Mouse (Mus musculus) C2C12 (cell line): ENCODE results near the gene Vamp8. TPM values are rescaled to one million over a fixed set of nuclear protein-coding genes. Genes with fewer than 3 reads are reported as not detected.

Experiments used
- H3K27me3 ChIP-seq: one replicate; pipeline ENCODE4 v1.6.1; 2011; ENCODE audit not compliant: control insufficient read depth, insufficient read depth, insufficient read length
- H3K36me3 ChIP-seq: one replicate; pipeline ENCODE4 v1.6.1; 2011; ENCODE audit not compliant: control insufficient read depth, insufficient read depth
- H3K4me3 ChIP-seq: one replicate; pipeline ENCODE4 v1.5.1; 2011; ENCODE audit warnings: mild to moderate bottlenecking, control low read depth; ENCODE audit not compliant: poor library complexity, insufficient read depth, severe bottlenecking
- H3K79me2 ChIP-seq: one replicate; pipeline ENCODE4 v1.6.1; 2011; ENCODE audit not compliant: control insufficient read depth, insufficient read depth
- H3K79me3 ChIP-seq: one replicate; pipeline ENCODE4 v1.6.1; 2011; ENCODE audit warnings: low read depth, control low read depth
- H3ac ChIP-seq: one replicate; pipeline ENCODE3; 2011; ENCODE audit warnings: low read depth; ENCODE audit not compliant: control insufficient read depth, insufficient read length
- CEBPB ChIP-seq: IDR thresholded peaks from one replicate; pipeline ENCODE4 v1.6.1; 2011; ENCODE audit warnings: low read depth, mild to moderate bottlenecking, control low read depth, moderate library complexity
- CTCF ChIP-seq: IDR thresholded peaks from one replicate; pipeline ENCODE4 v1.5.1; 2011; ENCODE audit not compliant: control insufficient read depth, insufficient read depth, insufficient read length
- FOSL1 ChIP-seq: IDR thresholded peaks from one replicate; pipeline ENCODE4 v1.8.0; 2011; ENCODE audit warnings: mild to moderate bottlenecking, low read length; ENCODE audit not compliant: poor library complexity, insufficient read depth, severe bottlenecking
- MAX ChIP-seq: IDR thresholded peaks from one replicate; pipeline ENCODE4 v1.6.1; 2011; ENCODE audit warnings: mild to moderate bottlenecking, control low read depth
- MYOD1 ChIP-seq: IDR thresholded peaks from one replicate; pipeline ENCODE4 v1.6.1; 2011; ENCODE audit warnings: low read depth; ENCODE audit not compliant: control insufficient read depth, insufficient read length
- MYOG ChIP-seq: IDR thresholded peaks from one replicate; pipeline ENCODE4 v1.6.1; 2011; ENCODE audit not compliant: control insufficient read depth, insufficient read length; ENCODE audit errors: extremely low read depth
- USF1 ChIP-seq: IDR thresholded peaks from one replicate; pipeline ENCODE4 v1.6.1; 2011; ENCODE audit warnings: low read depth, mild to moderate bottlenecking, control low read depth, moderate library complexity
- polyA plus RNA-seq: library from polyadenylated mRNA; unstranded; fragments of >200 nt; fragmentation: generic; extraction: Trizol; gene quantifications from one replicate; pipeline ENCODE4 v1.2.1, GENCODE M21; 2012; ENCODE audit warnings: missing spikeins

The Vamp8 gene
- polyA plus RNA-seq, 1 experiment, result 147 TPM

DNA sequence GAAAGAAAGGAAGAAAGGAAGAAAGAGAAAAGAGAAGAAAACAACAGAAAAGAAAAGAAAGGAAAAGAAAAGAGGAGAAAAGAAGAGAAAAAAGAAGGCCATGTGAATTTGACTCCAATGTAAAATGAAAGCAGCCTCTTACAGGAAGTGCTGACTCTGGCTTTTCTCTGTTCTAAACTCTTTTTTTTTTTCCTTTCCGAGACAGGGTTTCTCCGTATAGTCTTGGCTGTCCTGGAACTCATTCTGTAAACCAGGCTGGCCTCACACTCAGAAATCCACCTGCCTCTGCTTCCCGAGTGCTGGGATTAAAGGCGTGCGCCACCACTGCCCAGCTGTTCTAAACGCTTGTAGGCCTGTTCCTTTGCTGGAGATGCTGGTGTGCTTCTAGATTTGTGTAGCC, 8.0 kb downstream of the Vamp8 start:
- Histone ChIP-seq H3K4me3 (no peak overlapping the region), H3ac (no peak overlapping the region), H3K27me3 (no peaks in the 10 kb centered on the region), H3K79me3 (peaks cover 3% of the 10 kb centered on the region), H3K36me3 (no peaks in the 10 kb centered on the region), H3K79me2 (peaks cover 20% of the 10 kb centered on the region)
- TF ChIP-seq CTCF (no peak), FOSL1 (no peak), MYOG (no peak), MAX (no peak), CEBPB (no peak), MYOD1 (no peak), USF1 (no peak)

DNA sequence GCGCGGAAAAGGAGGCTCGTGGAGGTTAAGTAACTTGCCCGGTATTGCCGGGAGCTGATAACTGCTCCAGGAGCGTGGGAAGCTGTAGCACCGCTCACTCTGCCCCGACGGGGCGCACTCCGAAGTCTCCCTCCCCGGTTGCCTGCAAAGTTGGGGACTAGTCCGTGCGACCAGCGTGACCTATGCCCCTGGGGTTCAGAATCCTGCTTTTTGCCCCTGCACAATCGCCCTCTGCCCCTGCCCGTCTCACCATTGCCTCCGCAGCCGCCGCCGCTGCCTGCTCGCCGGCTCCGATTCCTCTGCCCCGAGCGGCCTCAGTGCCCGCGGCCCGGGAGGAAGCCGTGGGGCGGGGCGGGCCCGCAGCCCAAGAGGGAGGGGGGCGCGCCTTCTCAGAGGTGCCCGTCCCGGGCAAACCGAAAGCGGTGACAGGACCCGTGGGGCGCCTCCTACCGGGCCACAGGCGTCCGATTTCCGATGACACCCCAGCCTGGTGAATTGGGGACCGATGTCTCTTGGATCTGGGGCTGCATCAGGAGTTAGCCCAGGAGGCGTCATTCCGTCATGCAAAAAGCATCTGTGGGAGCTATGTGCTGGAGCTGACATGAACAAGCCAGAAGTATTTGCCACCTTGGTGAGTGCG, 10.3 kb downstream of the Vamp8 start, which contains the start of gene Vamp5:
Gene Vamp5 (minus strand): TSS at position 338 of the 640 bp plus-strand sequence.
- Histone ChIP-seq H3K4me3 (peak within 1 kb of the TSS; percentile 59), H3K27me3 (no peaks in the 10 kb centered on the region), H3K79me3 (peaks cover 3% of the 10 kb centered on the region), H3K79me2 (peaks cover 20% of the 10 kb centered on the region), H3K36me3 (no peaks in the 10 kb centered on the region), H3ac (peak within 1 kb of the TSS; percentile 66)
- peak; percentile 34 for TF ChIP-seq CTCF
- TF ChIP-seq USF1, result no peak

DNA sequence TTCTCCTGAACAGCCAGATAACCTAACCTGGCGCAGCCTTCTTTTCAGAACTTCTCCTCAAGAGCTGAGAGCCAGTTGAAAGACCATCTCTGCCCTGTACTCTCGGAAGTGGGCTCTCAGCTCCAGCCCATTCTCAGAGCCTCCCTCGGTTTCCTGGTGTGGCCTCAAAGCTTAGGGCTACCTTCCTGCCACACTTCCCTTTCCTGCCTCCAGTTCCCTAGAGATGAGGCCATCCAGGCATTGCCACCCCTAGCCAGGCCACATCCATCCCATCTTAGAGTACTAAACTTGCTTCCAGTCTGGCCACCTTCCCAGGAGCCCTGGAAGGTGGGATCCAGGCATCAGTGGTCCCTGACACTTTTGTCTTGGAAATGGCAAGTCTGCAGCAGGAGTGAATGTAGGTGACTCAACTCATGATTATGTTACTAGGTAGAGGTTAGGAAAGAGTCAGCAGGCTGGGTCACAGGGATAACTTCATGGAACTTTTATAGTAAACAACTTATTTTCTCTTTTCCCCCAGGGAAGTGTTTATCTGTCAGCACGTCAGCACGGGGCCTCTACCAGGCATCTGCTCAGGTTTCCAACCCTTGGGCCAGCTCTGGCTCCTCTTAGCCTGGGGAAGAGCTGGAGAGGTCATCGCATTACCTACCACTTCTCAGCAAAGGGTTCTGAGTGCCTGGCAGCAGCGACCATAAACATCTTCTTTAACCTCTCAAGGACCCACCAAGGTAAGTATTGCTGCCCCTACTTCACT, 10.9 kb downstream of the Vamp8 start:
- Histone ChIP-seq H3K4me3 (peak overlapping the region; percentile 59), H3K79me2 (peaks cover 20% of the 10 kb centered on the region), H3K36me3 (no peaks in the 10 kb centered on the region), H3K27me3 (no peaks in the 10 kb centered on the region), H3K79me3 (peaks cover 3% of the 10 kb centered on the region), H3ac (peak overlapping the region; percentile 66)
- TF ChIP-seq MYOG (no peak), CTCF (no peak), FOSL1 (no peak), CEBPB (no peak), MYOD1 (no peak), MAX (no peak), USF1 (no peak)

DNA sequence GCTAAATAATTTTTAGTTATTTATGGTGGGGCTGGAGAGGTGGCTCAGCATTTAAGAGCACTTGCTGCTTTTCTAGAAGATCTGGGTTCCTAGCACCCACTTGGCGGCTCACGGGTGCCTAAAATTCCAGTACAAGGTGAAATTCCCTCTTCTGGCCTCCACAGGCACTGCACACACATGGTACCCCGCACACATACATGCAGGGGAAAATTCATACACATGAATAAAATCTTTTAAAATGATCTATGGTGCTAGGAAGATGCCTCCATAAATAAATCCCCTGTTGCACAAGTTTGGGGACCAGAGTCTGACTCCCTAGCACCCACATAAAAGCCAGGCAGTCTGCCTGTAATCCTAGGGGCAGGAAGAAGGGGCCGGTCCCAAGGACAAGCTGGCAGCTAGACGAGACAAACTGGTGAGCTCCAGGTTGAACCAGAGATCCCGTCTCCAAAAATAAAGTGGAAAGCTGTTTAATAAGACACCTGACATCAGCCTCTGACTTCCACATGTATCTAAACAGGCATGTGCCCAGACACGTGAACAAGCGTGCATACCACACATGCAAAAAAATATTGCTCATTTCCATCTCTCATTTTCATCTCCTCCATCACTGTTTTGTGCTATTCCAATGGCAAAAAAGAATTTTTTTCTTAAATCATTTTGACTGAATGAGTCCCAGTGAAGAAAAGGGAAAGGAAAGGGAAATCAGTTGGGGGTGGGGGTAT, 11.8 kb downstream of the Vamp8 start:
- Histone ChIP-seq H3K36me3 (no peaks in the 10 kb centered on the region), H3K4me3 (no peak overlapping the region), H3K79me2 (peaks cover 20% of the 10 kb centered on the region), H3ac (no peak overlapping the region), H3K79me3 (peaks cover 3% of the 10 kb centered on the region), H3K27me3 (no peaks in the 10 kb centered on the region)
- TF ChIP-seq MYOG (no peak), USF1 (no peak), CEBPB (no peak), CTCF (no peak), MYOD1 (no peak), MAX (no peak), FOSL1 (no peak)

DNA sequence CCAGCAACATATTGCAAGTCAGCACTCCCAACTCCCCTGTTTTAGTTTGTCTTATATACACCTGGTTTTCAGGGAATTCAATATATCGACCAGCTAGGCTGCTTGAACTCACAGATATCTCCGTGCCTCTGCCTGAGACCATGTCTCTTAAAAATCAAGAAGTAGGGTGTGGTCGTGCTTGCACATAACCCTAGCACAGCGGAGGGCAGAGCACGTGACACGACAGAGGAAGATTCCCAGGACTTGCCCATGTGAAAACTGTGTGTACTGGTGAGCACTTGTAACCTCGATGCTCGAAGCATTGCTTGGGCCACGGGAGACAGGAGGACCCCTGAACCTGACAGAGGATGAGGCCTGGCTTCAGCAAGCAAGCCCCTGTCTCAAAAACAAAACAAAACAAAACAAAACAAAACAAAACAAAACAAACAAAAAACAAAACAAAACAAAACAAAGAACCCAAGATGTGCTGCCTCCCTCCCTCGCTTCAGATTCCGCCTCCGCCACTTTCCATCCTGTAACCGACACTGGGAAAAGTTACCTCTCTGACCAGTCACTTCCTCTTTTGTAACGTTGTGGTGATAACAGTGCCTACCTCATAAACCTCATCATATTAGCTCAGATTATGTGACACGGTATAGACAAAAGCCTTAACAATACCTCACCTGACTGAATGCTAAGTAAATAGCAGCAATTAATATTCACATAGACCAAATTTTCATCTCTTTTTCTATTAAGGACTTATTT, 15.5 kb downstream of the Vamp8 start:
- Histone ChIP-seq H3K4me3 (no peak overlapping the region), H3K36me3 (no peaks in the 10 kb centered on the region), H3K27me3 (no peaks in the 10 kb centered on the region), H3K79me3 (peaks cover 3% of the 10 kb centered on the region), H3ac (no peak overlapping the region), H3K79me2 (peaks cover 19% of the 10 kb centered on the region)
- no peak for TF ChIP-seq CTCF
- TF ChIP-seq USF1, result no peak
- no peak for TF ChIP-seq MYOD1
- TF ChIP-seq MYOG, result no peak
- no peak for TF ChIP-seq FOSL1
- TF ChIP-seq CEBPB, result no peak
- no peak for TF ChIP-seq MAX
